Mouse (Mus musculus) intestine, embryonic 14.5 days (tissue): ENCODE measurements around the gene Ythdf1. TPM values are rescaled to one million over a fixed set of nuclear protein-coding genes. Genes with fewer than 3 reads are reported as not detected.

Source experiments
- ATAC-seq: fragments of 200-750 bp; cut with Nextera tagmentation; replicated peaks from 2 replicates; pipeline ENCODE4 v1.8.0; 2017; ENCODE audit warnings: low read depth, moderate number of reproducible peaks, moderate TSS enrichment, moderate library complexity; ENCODE audit not compliant: low FRiP score, low TSS enrichment
- DNase-seq: peaks from one replicate; pipeline ENCODE4 v3.0.0-alpha.2; 2018; ENCODE audit warnings: low spot score
- H3K27ac ChIP-seq: fragments of 300-500 bp; sonication (generic); 2 replicates; pipeline ENCODE4 v1.5.1; 2014; ENCODE audit warnings: low read depth, mild to moderate bottlenecking, control low read depth
- H3K27me3 ChIP-seq: fragments of 300-500 bp; sonication (generic); replicated peaks from 2 replicates; pipeline ENCODE4 v1.6.1; 2014; ENCODE audit warnings: low read length, control low read depth; ENCODE audit not compliant: control insufficient read depth, insufficient read depth
- H3K36me3 ChIP-seq: fragments of 300-500 bp; sonication (generic); 2 replicates; pipeline ENCODE4 v1.6.1; 2014; ENCODE audit warnings: low read length, control low read depth; ENCODE audit not compliant: control insufficient read depth, insufficient read depth
- H3K4me1 ChIP-seq: fragments of 300-500 bp; sonication (generic); replicated peaks from 2 replicates; pipeline ENCODE4 v1.6.1; 2014; ENCODE audit warnings: low read length, control low read depth, mixed read lengths; ENCODE audit not compliant: control insufficient read depth, insufficient read depth
- H3K4me2 ChIP-seq: fragments of 300-500 bp; sonication (generic); 2 replicates; pipeline ENCODE4 v1.6.1; 2014; ENCODE audit warnings: low read length
- H3K4me3 ChIP-seq: fragments of 300-500 bp; sonication (generic); 2 replicates; pipeline ENCODE4 v1.5.1; 2014; ENCODE audit warnings: low read depth, low read length, control low read depth, mixed read lengths
- H3K9ac ChIP-seq: fragments of 300-500 bp; sonication (generic); 2 replicates; pipeline ENCODE4 v1.6.1; 2014; ENCODE audit warnings: mild to moderate bottlenecking, low read length
- H3K9me3 ChIP-seq: fragments of 300-500 bp; sonication (generic); 2 replicates; pipeline ENCODE4 v1.6.1; 2016; ENCODE audit warnings: low read length, control low read depth; ENCODE audit not compliant: control insufficient read depth
- WGBS: fragments of 180-500 bp; shearing (Covaris S2); extraction: QIAGEN DNeasy Blood & Tissue Kit; methylation state at CpG from one replicate; pipeline ENCODE4 v1.1.7; 2014; 5-methylcytosine and 5-hydroxymethylcytosine counted together
- microRNA-seq: library from miRNA; unstranded; fragments of <30 nt; microRNA quantifications from one replicate; pipeline ENCODE4, GENCODE M21; 2016
- polyA plus RNA-seq: library from polyadenylated mRNA; unstranded; fragments of >200 nt; fragmentation: Nextera tagmentation; extraction: Ambion mirVana; gene quantifications from 2 replicates; pipeline ENCODE4 v1.2.1, GENCODE M21; 2014

The Ythdf1 gene
- polyA plus RNA-seq, 1 experiment from 2014 or later, result 61.0 TPM

DNA sequence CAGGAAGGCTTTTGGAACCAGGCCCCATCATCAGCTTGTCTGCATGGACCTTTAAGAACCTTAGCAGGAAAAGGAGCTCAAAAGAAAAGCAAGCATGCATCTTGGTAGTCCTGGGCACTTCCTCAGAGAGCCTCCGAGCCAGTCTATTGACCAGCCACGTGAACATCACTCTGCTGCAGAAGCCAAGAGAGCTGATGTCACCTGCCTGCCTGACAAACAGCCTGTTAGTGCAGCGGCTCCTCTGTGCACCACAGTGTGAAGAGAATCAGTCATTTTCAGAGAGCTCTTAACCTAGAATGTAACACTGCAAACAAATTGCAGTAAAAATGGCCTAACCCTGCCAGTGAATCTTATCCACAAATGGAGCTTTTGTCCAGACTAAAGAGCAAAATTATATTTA, 50.7 kb downstream of the Ythdf1 start:
- H3K36me3 ChIP-seq, result no peaks in the 10 kb centered on the region
- no peaks in the 10 kb centered on the region for H3K4me1 ChIP-seq
- H3K27me3 ChIP-seq, result no peaks in the 10 kb centered on the region
- H3K4me3 ChIP-seq, result no peak overlapping the region
- H3K4me2 ChIP-seq, result no peak overlapping the region
- DNase-seq (no peak), ATAC-seq (no peak)
- H3K9me3 ChIP-seq, result no peaks in the 10 kb centered on the region
- WGBS, result 58% methylated on average over 3 of the region's 3 CpGs
- H3K9ac ChIP-seq, result no peak overlapping the region
- H3K27ac ChIP-seq, result no peak overlapping the region

DNA sequence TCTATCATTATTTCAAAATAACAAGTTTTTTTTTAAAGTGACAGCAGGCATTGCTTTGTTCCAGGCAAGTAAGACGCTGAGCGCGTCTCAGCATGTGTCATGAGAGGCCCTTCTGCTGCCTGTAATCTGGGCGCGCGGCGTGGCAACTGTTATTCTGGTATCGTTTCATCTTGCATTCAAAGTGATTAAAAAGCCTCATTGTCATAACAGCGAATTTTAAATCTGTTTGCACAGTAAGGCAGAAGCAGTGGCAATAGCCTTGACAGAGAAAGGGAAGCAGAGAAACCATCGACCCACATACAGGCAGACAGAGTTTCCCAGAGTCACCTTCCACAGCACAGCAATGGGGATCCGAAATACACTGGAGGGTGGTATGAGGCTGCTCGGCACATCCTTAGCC, 59.2 kb downstream of the Ythdf1 start:
- WGBS, result 83% methylated on average over 12 of the region's 12 CpGs
- H3K4me3 ChIP-seq, result no peak overlapping the region
- no peak overlapping the region for H3K9ac ChIP-seq
- no peak overlapping the region for H3K4me2 ChIP-seq
- no peak for DNase-seq
- no peaks in the 10 kb centered on the region for H3K27me3 ChIP-seq
- no peaks in the 10 kb centered on the region for H3K9me3 ChIP-seq
- no peak for ATAC-seq
- no peak overlapping the region for H3K27ac ChIP-seq
- no peaks in the 10 kb centered on the region for H3K4me1 ChIP-seq
- H3K36me3 ChIP-seq, result no peaks in the 10 kb centered on the region

- H3K4me1 ChIP-seq, result no peaks in the 10 kb centered on the region
- no peak for DNase-seq
- H3K36me3 ChIP-seq, result no peaks in the 10 kb centered on the region
Observed at GRCm38 (mm10) chr2:180857121-180857520, 63.6 kb downstream of the Ythdf1 start.

DNA sequence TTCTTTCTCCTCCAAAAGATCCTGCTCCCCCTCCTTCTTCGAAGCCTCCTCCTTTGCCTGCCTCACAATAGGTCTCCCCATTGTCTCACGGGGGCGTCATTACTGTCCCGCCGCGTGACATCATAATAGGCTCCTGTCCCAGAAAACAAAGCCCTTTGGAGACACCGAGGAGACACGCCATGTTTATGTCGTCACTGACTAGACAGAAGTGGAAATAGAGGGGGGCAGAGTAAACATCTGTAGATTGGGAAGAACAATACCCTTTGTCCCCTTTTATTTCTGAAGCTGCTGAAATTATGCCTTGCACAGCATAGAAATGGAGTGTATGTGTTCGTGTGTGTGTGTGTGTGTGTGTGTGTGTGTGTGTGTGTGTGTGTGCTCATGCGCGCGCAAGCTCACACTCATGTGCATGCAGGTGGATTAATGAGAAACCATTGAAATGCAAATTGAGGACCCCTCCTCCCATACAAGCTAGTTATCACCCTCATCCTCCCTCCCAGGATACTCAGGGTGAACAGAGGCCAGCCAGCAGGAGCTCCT, 65.7 kb downstream of the Ythdf1 start:
- Histone ChIP-seq H3K36me3 (no peaks in the 10 kb centered on the region), H3K9me3 (no peaks in the 10 kb centered on the region), H3K4me1 (no peaks in the 10 kb centered on the region), H3K27me3 (peaks cover 26% of the 10 kb centered on the region), H3K9ac (no peak overlapping the region), H3K4me3 (no peak overlapping the region), H3K4me2 (no peak overlapping the region), H3K27ac (no peak overlapping the region)
- ATAC-seq (no peak), DNase-seq (no peak)
- WGBS, result 10% methylated on average over 13 of the region's 13 CpGs

More at GRCm38 (mm10) chr2:180857121-180857520, 63.6 kb downstream of the Ythdf1 start:
- ATAC-seq, result no peak
- no peak overlapping the region for H3K4me2 ChIP-seq
- no peak overlapping the region for H3K27ac ChIP-seq
- no peak overlapping the region for H3K4me3 ChIP-seq
- H3K9me3 ChIP-seq, result no peaks in the 10 kb centered on the region
- 72% methylated on average over 8 of the region's 8 CpGs for WGBS
- H3K9ac ChIP-seq, result no peak overlapping the region
- peaks cover 26% of the 10 kb centered on the region for H3K27me3 ChIP-seq

Small RNA genes lying within 50 kb of the gene (microRNA-seq; reads per million reads assigned to microRNA genes)
- not detected for gene Mir124a-3

Other genes starting within 250 kb of the Ythdf1 start
- gene Dido1, start 210.9 kb downstream of the Ythdf1 start, polyA plus RNA-seq, result 31.0 and 31.6 TPM in 2 replicates
- 51.7 and 52.0 TPM in 2 replicates for gene Gid8, start 210.8 kb downstream of the Ythdf1 start, polyA plus RNA-seq
- gene Slc17a9, start 195.7 kb downstream of the Ythdf1 start, polyA plus RNA-seq, result 1.9 and 2.1 TPM in 2 replicates
- not detected in 2 replicates for gene Bhlhe23, start 144.0 kb downstream of the Ythdf1 start, polyA plus RNA-seq
- gene Birc7, start 8.1 kb upstream of the Ythdf1 start, polyA plus RNA-seq, result 0.26 TPM in 1 of 2 replicates, not detected in the other
- 51.0 and 53.3 TPM in 2 replicates for gene Nkain4, start 33.8 kb upstream of the Ythdf1 start, polyA plus RNA-seq
- gene Arfgap1, start 46.3 kb upstream of the Ythdf1 start, polyA plus RNA-seq, result 77.0 and 78.6 TPM in 2 replicates
- gene Col20a1, start 65.6 kb upstream of the Ythdf1 start, polyA plus RNA-seq, result 0.24 and 0.26 TPM in 2 replicates
- 2.0 and 2.1 TPM in 2 replicates for gene Chrna4, start 122.6 kb upstream of the Ythdf1 start, polyA plus RNA-seq
- 2.0 and 2.4 TPM in 2 replicates for gene Kcnq2, start 214.4 kb upstream of the Ythdf1 start, polyA plus RNA-seq
- 0.32 and 0.36 TPM in 2 replicates for gene Eef1a2, start 236.1 kb upstream of the Ythdf1 start, polyA plus RNA-seq